ENCODE assay signal across 9 mouse cellular contexts in the genomic region with DNA sequence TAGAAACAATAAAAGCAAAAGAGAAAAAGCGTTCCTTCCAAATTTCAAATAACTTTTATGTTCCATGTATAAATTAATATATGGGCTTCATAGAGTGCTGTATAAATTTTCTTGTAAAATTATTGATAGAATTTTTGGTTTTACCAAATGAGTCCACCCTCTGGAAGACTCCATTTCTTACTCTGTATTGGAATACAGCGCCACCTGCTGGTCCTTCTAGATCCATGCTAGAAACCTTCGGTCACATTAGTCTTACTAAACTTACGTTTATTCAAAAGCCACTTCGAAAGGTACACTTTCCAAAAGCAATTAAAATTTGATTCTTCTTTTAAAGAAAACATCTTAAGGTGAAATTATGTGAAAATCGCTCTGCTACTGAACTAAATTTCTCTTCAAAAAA.
DNase-seq lines count a peak whose midpoint lies in the region; ATAC-seq and TF ChIP-seq lines count a peak whose summit lies in the region.
"Had no signal": no experiment of that assay in that cellular context is flagged by ENCODE, and none has a peak within 500 bp of the region (broad histone marks: within the 10 kb centered on the region; RNA-seq: fewer than 3 reads in every experiment).

No protein-coding gene starts in this region.

- H3K4me3 ChIP-seq in embryonic facial prominence, embryonic 14.5 days (ENCODE audit: low read depth, low read length): no peak overlapping the region
- H3K4me3 ChIP-seq in lung, adult 2 months (replicated peaks; ENCODE audit: extremely low read depth, low read depth, low read length): no peak overlapping the region
- H3K4me3 ChIP-seq: heart, embryonic 13.5 days had no signal

- H3K4me1 ChIP-seq in embryonic facial prominence, embryonic 14.5 days (ENCODE audit: control insufficient read depth, insufficient read depth, low read length): peaks cover under 1% of the 10 kb centered on the region
- peaks cover 9% of the 10 kb centered on the region for H3K4me1 ChIP-seq in lung, adult 2 months (ENCODE audit: control insufficient read depth, insufficient read depth, low read length)

- H3K27me3 ChIP-seq in embryonic facial prominence, embryonic 14.5 days (replicated peaks; ENCODE audit: control insufficient read depth, insufficient read depth, low read length): no peaks in the 10 kb centered on the region
- no peaks in the 10 kb centered on the region for H3K27me3 ChIP-seq in splenic B cell, adult 2 months (ENCODE audit: control insufficient read depth, insufficient read depth, low read length, poor library complexity, severe bottlenecking)
- H3K27me3 ChIP-seq: heart, embryonic 13.5 days had no signal

- no peaks in the 10 kb centered on the region for H3K36me3 ChIP-seq in embryonic facial prominence, embryonic 14.5 days (ENCODE audit: control insufficient read depth, insufficient read depth, low read length)
- H3K36me3 ChIP-seq in splenic B cell, adult 2 months (ENCODE audit: control insufficient read depth, insufficient read depth, low read length, poor library complexity, severe bottlenecking): no peaks in the 10 kb centered on the region
- H3K36me3 ChIP-seq: heart, embryonic 13.5 days had no signal

- 51% methylated on average over 6 of the region's 6 CpGs for WGBS in embryonic facial prominence, embryonic 14.5 days
- 22% methylated on average over 6 of the region's 6 CpGs for WGBS in lung, adult 2 months

- H3K9ac ChIP-seq in embryonic facial prominence, embryonic 14.5 days (ENCODE audit: low read depth, low read length): no peak overlapping the region
- H3K9ac ChIP-seq: heart, embryonic 13.5 days had no signal

- DNase-seq in embryo, embryonic 10 days (ENCODE audit: low spot score): peak; percentile 84
- DNase-seq in embryo, embryonic 9.5 days (ENCODE audit: extremely low spot score): no peak
- DNase-seq in 3T3-L1 (ENCODE audit: low read depth, low spot score): peak; percentile 64
- peak; percentile 64 for DNase-seq in adrenal gland, postnatal 25 days
- DNase-seq in embryonic facial prominence, embryonic 14.5 days (ENCODE audit: low spot score): peak; percentile 85
- peak; percentile 72 for DNase-seq in kidney, postnatal 14 days
- peak; percentile 47 for DNase-seq in lung, adult 2 months
- DNase-seq in splenic B cell, adult 2 months (ENCODE audit: low read depth, low spot score): peak; percentile 33

- TF ChIP-seq CTCF in lung, adult 2 months (IDR thresholded peaks at IDR 0.05; ENCODE audit: insufficient read depth, low read length): no peak

- ATAC-seq in embryonic facial prominence, embryonic 14.5 days (ENCODE audit: low read depth): no peak

- H3K9me3 ChIP-seq in embryonic facial prominence, embryonic 14.5 days (ENCODE audit: control insufficient read depth, low read length): no peaks in the 10 kb centered on the region
- H3K9me3 ChIP-seq: heart, embryonic 13.5 days had no signal

- TF ChIP-seq POLR2A in lung, adult 2 months (IDR thresholded peaks at IDR 0.05; ENCODE audit: borderline replicate concordance, extremely low read depth, low read depth, low read length): no peak

- H3K27ac ChIP-seq in embryonic facial prominence, embryonic 14.5 days (replicated peaks; ENCODE audit: low read depth, low read length): no peak overlapping the region
- H3K27ac ChIP-seq: heart, embryonic 13.5 days had no signal

- H3K4me2 ChIP-seq in embryonic facial prominence, embryonic 14.5 days (ENCODE audit: low read depth, low read length): no peak overlapping the region
- H3K4me2 ChIP-seq: heart, embryonic 13.5 days had no signal
